Comparison of ENCODE assay signal across 13 mouse cellular contexts in the genomic region with DNA sequence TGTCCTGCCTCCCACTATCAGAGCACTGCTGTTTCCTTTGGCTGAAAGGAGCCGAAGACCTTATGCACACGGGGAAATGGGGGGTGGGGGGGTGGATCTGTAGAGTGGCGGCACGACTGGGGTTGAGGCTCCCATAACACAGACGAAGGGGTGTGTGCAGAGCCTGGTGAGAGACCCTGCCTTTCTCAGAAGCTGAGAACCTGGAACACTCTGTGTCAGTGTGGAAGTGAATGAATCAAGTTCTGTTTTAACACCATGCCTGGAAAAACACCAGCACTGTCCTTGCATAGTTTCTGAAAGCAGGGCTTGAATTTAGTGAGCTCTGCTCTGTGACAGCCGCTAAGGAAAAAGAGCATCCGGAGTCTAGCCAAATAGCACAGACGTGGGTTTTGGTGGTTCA.
DNase-seq lines count a peak whose midpoint lies in the region; ATAC-seq and TF ChIP-seq lines count a peak whose summit lies in the region.
"Had no signal": no experiment of that assay in that cellular context is flagged by ENCODE, and none has a peak within 500 bp of the region (broad histone marks: within the 10 kb centered on the region; RNA-seq: fewer than 3 reads in every experiment).

No protein-coding gene starts in this region.

- WGBS in heart, embryonic 16.5 days = 34% methylated on average over 8 of the region's 8 CpGs

- intact Hi-C loops in heart, postnatal 25 days (cut with DNase I) = no loop called here

- no peaks in the 10 kb centered on the region for H3K36me3 ChIP-seq in heart, embryonic 16.5 days (ENCODE audit: control insufficient read depth, insufficient read depth)

- peak; percentile 28 for DNase-seq in adrenal gland, postnatal 14 days
- no peak for DNase-seq in adrenal gland, adult 8-10 months
- DNase-seq in heart, postnatal 25 days (ENCODE audit: low spot score) = no peak
- no peak for DNase-seq in layer of hippocampus, adult 2 months (ENCODE audit: low spot score in 2 of 2)
- no peak for DNase-seq in layer of hippocampus, postnatal 36 days
- DNase-seq in brain, adult 2 months (ENCODE audit: low read depth, low spot score) = peak; percentile 74
- no peak for DNase-seq in spleen, postnatal 4 days (ENCODE audit: low spot score in 2 of 2)
- DNase-seq: cerebellum, postnatal 14 days; gastrocnemius, postnatal 36 days; heart, postnatal 4 days; kidney, postnatal 10 days; lung, adult 2 months had no signal

- H3K4me3 ChIP-seq in heart, embryonic 16.5 days (ENCODE audit: low read length) = no peak overlapping the region
- no peak overlapping the region; the same call in 1 of the 2 replicates for H3K4me3 ChIP-seq in layer of hippocampus, adult 2 months

- no peaks in the 10 kb centered on the region for H3K27me3 ChIP-seq in heart, embryonic 16.5 days (ENCODE audit: control insufficient read depth, insufficient read depth, low read length)

- no peaks in the 10 kb centered on the region for H3K9me3 ChIP-seq in heart, embryonic 16.5 days (replicated peaks; ENCODE audit: control insufficient read depth, low read length)

- no peak for TF ChIP-seq CTCF in layer of hippocampus, adult 2 months (conservative IDR thresholded peaks at IDR 0.05)

- no peak for ATAC-seq in heart, embryonic 16.5 days (replicated peaks; ENCODE audit: extremely low read depth, insufficient read depth, low FRiP score)

- H3K4me2 ChIP-seq in heart, embryonic 16.5 days (ENCODE audit: low read depth, low read length) = no peak overlapping the region

- 0 out of 2 replicates have a peak overlapping the region, but pooled peaks have one; percentile 9 for H3K27ac ChIP-seq in heart, embryonic 16.5 days (ENCODE audit: low read length)
- H3K27ac ChIP-seq in layer of hippocampus, adult 2 months = peak overlapping the region; percentile 74

- H3K4me1 ChIP-seq in heart, embryonic 16.5 days (ENCODE audit: control insufficient read depth, insufficient read depth, low read length) = peaks cover 21% of the 10 kb centered on the region

- H3K9ac ChIP-seq in heart, embryonic 16.5 days (ENCODE audit: low read length) = no peak overlapping the region

Comparison
In these comparisons a context has a peak if more than half of its experiments do, and no peak if none do; other contexts are left out.
1. DNase-seq: peak in adrenal gland, postnatal 14 days (single experiment) and brain, adult 2 months (single experiment); none in adrenal gland, adult 8-10 months (single experiment), heart, postnatal 25 days (single experiment), layer of hippocampus, adult 2 months (0 of 2), layer of hippocampus, postnatal 36 days (0 of 2) and spleen, postnatal 4 days (0 of 2).